Mouse (Mus musculus): ENCODE results near the gene Slc9a3. TPM values are rescaled to one million over a fixed set of nuclear protein-coding genes. Genes with fewer than 3 reads are reported as not detected.

The Slc9a3 gene
- polyA plus RNA-seq, 1 experiment = 0.20 TPM

- no peak for TF ChIP-seq CTCF (IDR thresholded peaks at IDR 0.05; ENCODE audit: borderline replicate concordance, control insufficient read depth, extremely low read depth, insufficient read depth, low read length, poor library complexity)
- TF ChIP-seq POLR2A (IDR thresholded peaks at IDR 0.05; ENCODE audit: control insufficient read depth, extremely low read depth, insufficient read depth, low read length, poor library complexity) = no peak
- WGBS = 88% methylated on average over 3 of the region's 3 CpGs
Measured at GRCm38 (mm10) chr13:74196451-74196850, 75.2 kb downstream of the Slc9a3 start.

DNA sequence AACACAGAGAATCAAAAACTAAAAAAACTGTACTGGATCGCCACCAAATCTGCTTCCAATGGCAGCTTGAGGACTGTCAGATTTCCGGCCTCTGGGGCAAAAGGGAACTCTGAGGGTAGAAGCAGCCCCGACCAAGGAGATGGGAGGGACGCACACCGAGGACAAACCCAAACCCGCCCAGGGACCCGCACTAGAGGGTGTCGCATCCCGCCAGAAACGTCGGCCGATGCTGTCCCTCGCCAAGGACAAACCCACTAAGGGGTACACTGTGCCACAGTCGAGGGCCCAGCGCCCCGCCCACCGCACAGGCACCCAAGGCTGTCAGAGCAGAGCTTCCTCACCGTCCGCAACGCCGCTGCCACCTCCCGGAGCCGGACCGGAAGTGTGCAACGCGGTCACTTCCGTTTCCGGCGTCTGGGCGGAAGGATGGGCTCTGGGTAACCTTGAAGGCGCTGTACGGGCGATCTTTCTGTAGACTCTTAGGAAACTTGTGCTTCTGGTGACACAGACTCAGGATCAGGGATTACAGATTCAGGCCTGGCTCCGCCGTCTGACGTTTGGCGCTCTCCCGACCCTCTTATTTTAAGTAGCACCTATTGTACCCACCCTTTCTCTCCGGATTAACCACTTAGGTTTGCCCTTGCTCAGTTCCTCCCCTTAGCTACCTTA is 87.2 kb downstream of the Slc9a3 start, which contains the start of gene Exoc3:
Gene Exoc3, minus strand, starts transcription at position 416 of the 669 bp plus-strand sequence.
- Histone ChIP-seq H3K27ac (ENCODE audit: control insufficient read depth, insufficient read depth, low read length) (peak within 1 kb of the TSS; percentile 89), H3K4me3 (ENCODE audit: control insufficient read depth, insufficient read depth, low read length) (peak within 1 kb of the TSS; percentile 99), H3K27me3 (ENCODE audit: control insufficient read depth, insufficient read depth, low read length) (no peaks in the 10 kb centered on the region), H3K36me3 (ENCODE audit: control insufficient read depth, insufficient read depth, low read length) (no peaks in the 10 kb centered on the region; the same call in 1 of the 2 replicates), H3K4me1 (replicated peaks; ENCODE audit: control insufficient read depth, insufficient read depth, low read length) (peaks cover 2% of the 10 kb centered on the region; the same call in 1 of the 2 replicates)
- WGBS = under 1% methylated on average over 39 of the region's 39 CpGs
- 0 out of 2 replicates have a peak, but pooled peaks have one; percentile 19 for TF ChIP-seq CTCF (IDR thresholded peaks at IDR 0.05; ENCODE audit: borderline replicate concordance, control insufficient read depth, extremely low read depth, insufficient read depth, low read length, poor library complexity)
- peak; percentile 83; the same call in 1 of the 2 replicates for TF ChIP-seq POLR2A (IDR thresholded peaks at IDR 0.05; ENCODE audit: control insufficient read depth, extremely low read depth, insufficient read depth, low read length, poor library complexity)
- peak; percentile 87 for DNase-seq

More at GRCm38 (mm10) chr13:74196451-74196850, 75.2 kb downstream of the Slc9a3 start:
- H3K4me3 ChIP-seq (ENCODE audit: control insufficient read depth, insufficient read depth, low read length) = no peak overlapping the region
- no peaks in the 10 kb centered on the region for H3K4me1 ChIP-seq (replicated peaks; ENCODE audit: control insufficient read depth, insufficient read depth, low read length)
- DNase-seq = no peak
- no peak overlapping the region for H3K27ac ChIP-seq (ENCODE audit: control insufficient read depth, insufficient read depth, low read length)
- H3K27me3 ChIP-seq (ENCODE audit: control insufficient read depth, insufficient read depth, low read length) = no peaks in the 10 kb centered on the region
- H3K36me3 ChIP-seq (ENCODE audit: control insufficient read depth, insufficient read depth, low read length) = peaks cover 36% of the 10 kb centered on the region

DNA sequence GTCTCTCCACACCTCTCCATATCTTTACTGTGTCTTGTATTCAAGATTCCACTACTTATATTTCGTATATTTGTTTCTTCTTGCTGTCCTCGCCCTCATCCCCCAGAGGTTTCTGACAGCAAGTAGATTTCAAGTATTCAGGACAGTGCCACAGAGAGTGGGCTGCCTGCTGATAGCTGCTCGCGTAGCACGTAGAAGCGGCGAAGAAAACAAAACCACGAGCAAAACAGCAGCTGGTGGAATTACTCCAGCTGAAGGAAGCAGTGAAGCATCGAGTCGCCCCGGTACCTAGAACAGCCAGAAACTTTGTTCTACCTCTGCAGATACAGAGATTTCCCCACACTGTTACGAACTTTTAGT is 87.7 kb downstream of the Slc9a3 start:
- Histone ChIP-seq H3K4me1 (replicated peaks; ENCODE audit: control insufficient read depth, insufficient read depth, low read length) (peaks cover 2% of the 10 kb centered on the region; the same call in 1 of the 2 replicates), H3K27me3 (ENCODE audit: control insufficient read depth, insufficient read depth, low read length) (no peaks in the 10 kb centered on the region), H3K4me3 (ENCODE audit: control insufficient read depth, insufficient read depth, low read length) (peak overlapping the region; percentile 99), H3K36me3 (ENCODE audit: control insufficient read depth, insufficient read depth, low read length) (no peaks in the 10 kb centered on the region; the same call in 1 of the 2 replicates), H3K27ac (ENCODE audit: control insufficient read depth, insufficient read depth, low read length) (peak overlapping the region; percentile 89)
- WGBS = 9% methylated on average over 12 of the region's 12 CpGs
- peak; percentile 30 for DNase-seq
- TF ChIP-seq POLR2A (IDR thresholded peaks at IDR 0.05; ENCODE audit: control insufficient read depth, extremely low read depth, insufficient read depth, low read length, poor library complexity) (no peak), CTCF (IDR thresholded peaks at IDR 0.05; ENCODE audit: borderline replicate concordance, control insufficient read depth, extremely low read depth, insufficient read depth, low read length, poor library complexity) (no peak)

- H3K4me3 ChIP-seq (ENCODE audit: control insufficient read depth, insufficient read depth, low read length) = no peak overlapping the region
- DNase-seq = no peak
- H3K27me3 ChIP-seq (ENCODE audit: control insufficient read depth, insufficient read depth, low read length) = no peaks in the 10 kb centered on the region
- no peaks in the 10 kb centered on the region for H3K36me3 ChIP-seq (ENCODE audit: control insufficient read depth, insufficient read depth, low read length)
- no peak overlapping the region for H3K27ac ChIP-seq (ENCODE audit: control insufficient read depth, insufficient read depth, low read length)
- TF ChIP-seq CTCF (IDR thresholded peaks at IDR 0.05; ENCODE audit: borderline replicate concordance, control insufficient read depth, extremely low read depth, insufficient read depth, low read length, poor library complexity) (no peak), POLR2A (IDR thresholded peaks at IDR 0.05; ENCODE audit: control insufficient read depth, extremely low read depth, insufficient read depth, low read length, poor library complexity) (no peak)
- no peaks in the 10 kb centered on the region for H3K4me1 ChIP-seq (replicated peaks; ENCODE audit: control insufficient read depth, insufficient read depth, low read length)
- 94% methylated on average over 3 of the region's 3 CpGs for WGBS
Measured at GRCm38 (mm10) chr13:74218441-74218840, 97.2 kb downstream of the Slc9a3 start.

Other genes starting within 250 kb of the Slc9a3 start
- gene Trip13, start 183.7 kb upstream of the Slc9a3 start, polyA plus RNA-seq (2012; rRNA removed) = 3.7 and 4.9 TPM in 2 replicates
- gene Brd9, start 183.6 kb upstream of the Slc9a3 start, polyA plus RNA-seq (2012; rRNA removed) = 51.8 and 60.6 TPM in 2 replicates
- 0.08 TPM in 1 of 2 replicates, not detected in the other for gene Zdhhc11, start 157.6 kb upstream of the Slc9a3 start, polyA plus RNA-seq (2012; rRNA removed)
- gene Tppp, start 112.0 kb upstream of the Slc9a3 start, polyA plus RNA-seq (2012; rRNA removed) = 5.3 and 7.0 TPM in 2 replicates
- gene Cep72, start 59.2 kb upstream of the Slc9a3 start, polyA plus RNA-seq (2012; rRNA removed) = 11.1 and 13.6 TPM in 2 replicates
- gene Exoc3, start 87.3 kb downstream of the Slc9a3 start, polyA plus RNA-seq (2012; rRNA removed) = 36.1 and 45.6 TPM in 2 replicates
- 0.51 and 1.2 TPM in 2 replicates for gene Ahrr, start 170.9 kb downstream of the Slc9a3 start, polyA plus RNA-seq (2012; rRNA removed)
- 92.8 and 109 TPM in 2 replicates for gene Pdcd6, start 196.1 kb downstream of the Slc9a3 start, polyA plus RNA-seq (2012; rRNA removed)
- gene Sdha, start 228.8 kb downstream of the Slc9a3 start, polyA plus RNA-seq (2012; rRNA removed) = 115 and 127 TPM in 2 replicates
- 3.6 and 4.0 TPM in 2 replicates for gene Ccdc127, start 228.9 kb downstream of the Slc9a3 start, polyA plus RNA-seq (2012; rRNA removed)
- 0.31 and 5.0 TPM in 2 replicates for gene Lrrc14b, start 242.5 kb downstream of the Slc9a3 start, polyA plus RNA-seq (2012; rRNA removed)

Measured in thymus, adult 2 months (tissue).